Mouse (Mus musculus): ENCODE measurements at regions not wholly inside any gene's neighbourhood (a gene's known extent, or its start where the extent isn't known, plus 50 kb on each side); places are given as distances from the start of the nearest gene placed in this dataset.

- TF ChIP-seq CTCF (IDR thresholded peaks at IDR 0.05; ENCODE audit: low read depth) (no peak), EP300 (IDR thresholded peaks at IDR 0.05; ENCODE audit: low read depth) (no peak)
These were observed 1636.8 kb upstream of the Cdh9 start for GRCm38 (mm10) chr15:15091531-15092290.
